Mouse (Mus musculus) liver, adult 2 months (tissue): Measurements from ENCODE around the gene Gm17651.

Experiments used
- CTCF ChIP-seq: fragments of 200-500 bp; IDR thresholded peaks from 2 replicates; pipeline ENCODE4 v1.5.1; 2011; ENCODE audit warnings: low read depth, low read length, control low read depth
- POLR2A ChIP-seq: fragments of 200-500 bp; IDR thresholded peaks from 2 replicates; pipeline ENCODE4 v1.6.1; 2011; ENCODE audit warnings: low read length, control low read depth; ENCODE audit not compliant: insufficient read depth; ENCODE audit errors: extremely low read depth

DNA sequence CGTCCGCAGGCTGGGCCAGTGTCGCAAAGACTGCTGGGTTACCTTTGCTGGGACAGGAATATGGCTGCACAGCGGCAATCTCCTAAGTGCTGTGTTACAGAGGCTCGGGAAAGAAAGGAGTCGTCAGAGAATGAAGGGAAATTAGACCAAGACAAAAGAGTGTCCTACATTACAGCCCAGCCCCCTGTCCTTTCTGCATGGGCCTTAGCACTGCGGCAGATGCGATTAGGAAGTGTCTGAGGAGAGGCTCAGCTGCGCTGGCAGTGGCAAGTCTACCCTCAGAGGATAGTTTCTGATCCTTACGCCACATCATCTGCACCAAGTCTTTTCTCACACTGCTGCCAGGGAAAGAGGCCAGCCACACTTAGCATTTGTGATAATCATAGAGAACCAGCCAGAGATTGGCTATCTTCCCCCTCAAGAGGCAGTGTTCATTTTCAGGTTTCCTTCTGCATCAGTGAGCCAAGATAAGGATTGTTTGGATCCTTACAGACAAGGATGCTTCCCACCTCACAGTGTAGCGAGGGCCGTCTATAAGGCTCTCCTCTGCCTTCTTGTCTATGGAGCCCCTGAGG lies 17.0 kb upstream of the Gm17651 start:
- TF ChIP-seq CTCF (no peak), POLR2A (no peak)
